Mouse (Mus musculus) bone marrow macrophage, adult 2 months (primary cell): ENCODE measurements at regions not wholly inside any gene's neighbourhood (a gene's known extent, or its start where the extent isn't known, plus 50 kb on each side); places are given as distances from the start of the nearest gene placed in this dataset.

ENCODE experiments used
- CTCF ChIP-seq: IDR thresholded peaks from 2 replicates; pipeline ENCODE4 v1.5.1; 2012; ENCODE audit warnings: low read depth, mild to moderate bottlenecking, low read length, moderate library complexity
- POLR2A ChIP-seq: IDR thresholded peaks from 2 replicates; pipeline ENCODE4 v1.6.1; 2012; ENCODE audit warnings: mild to moderate bottlenecking, low read depth, low read length, borderline replicate concordance

DNA sequence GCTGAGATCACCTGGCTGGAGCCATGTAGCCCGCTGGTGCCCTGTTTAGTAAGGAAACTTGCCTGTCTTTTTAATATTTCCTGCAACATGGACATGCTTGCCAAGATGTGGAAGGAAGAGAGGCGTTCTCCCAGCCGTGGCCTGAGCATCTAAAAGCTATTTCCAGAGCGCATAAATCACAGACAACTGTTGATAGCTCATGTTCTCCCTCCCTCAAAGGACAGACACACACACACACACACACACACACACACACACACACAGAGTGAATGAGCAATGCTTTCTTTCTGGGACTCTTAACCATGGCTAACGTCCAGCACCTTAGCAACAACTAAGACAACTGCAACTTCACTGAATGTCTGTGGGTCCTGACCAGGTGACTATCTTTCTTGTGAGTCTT lies 77.3 kb upstream of the Spata13 start:
- no peak for TF ChIP-seq POLR2A
- TF ChIP-seq CTCF = no peak
